Mouse (Mus musculus): Measurements from ENCODE around the gene Igfbp6.

Igfbp6 gene

GRCm38 (mm10) chr15:102144274-102144711 is at the start of gene Igfbp6:
Igfbp6 (plus strand) TSS chr15:102144362.
- no peak for DNase-seq (ENCODE audit: low read depth, low spot score)

DNA sequence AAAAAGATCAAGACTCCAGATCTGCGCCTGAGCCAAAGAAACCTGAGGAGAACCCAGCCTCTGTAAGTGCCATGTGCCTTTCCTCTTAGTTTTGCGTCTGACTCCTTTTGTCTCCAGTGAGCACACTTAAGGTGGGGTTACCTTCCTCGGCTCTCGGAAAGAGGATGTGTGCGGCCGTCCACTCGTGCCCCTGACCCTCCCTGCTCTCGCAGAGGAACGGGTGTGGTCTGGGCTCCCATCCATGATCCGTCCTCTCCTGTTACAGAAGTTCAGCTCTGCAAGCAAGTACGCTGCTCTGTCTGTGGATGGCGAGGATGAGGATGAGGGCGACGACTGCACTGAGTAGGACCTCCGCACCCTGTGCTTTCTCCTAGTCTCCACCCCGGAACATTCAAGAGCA is 49.2 kb upstream of the Igfbp6 start:
- no peak for DNase-seq (ENCODE audit: low read depth, low spot score)

DNA sequence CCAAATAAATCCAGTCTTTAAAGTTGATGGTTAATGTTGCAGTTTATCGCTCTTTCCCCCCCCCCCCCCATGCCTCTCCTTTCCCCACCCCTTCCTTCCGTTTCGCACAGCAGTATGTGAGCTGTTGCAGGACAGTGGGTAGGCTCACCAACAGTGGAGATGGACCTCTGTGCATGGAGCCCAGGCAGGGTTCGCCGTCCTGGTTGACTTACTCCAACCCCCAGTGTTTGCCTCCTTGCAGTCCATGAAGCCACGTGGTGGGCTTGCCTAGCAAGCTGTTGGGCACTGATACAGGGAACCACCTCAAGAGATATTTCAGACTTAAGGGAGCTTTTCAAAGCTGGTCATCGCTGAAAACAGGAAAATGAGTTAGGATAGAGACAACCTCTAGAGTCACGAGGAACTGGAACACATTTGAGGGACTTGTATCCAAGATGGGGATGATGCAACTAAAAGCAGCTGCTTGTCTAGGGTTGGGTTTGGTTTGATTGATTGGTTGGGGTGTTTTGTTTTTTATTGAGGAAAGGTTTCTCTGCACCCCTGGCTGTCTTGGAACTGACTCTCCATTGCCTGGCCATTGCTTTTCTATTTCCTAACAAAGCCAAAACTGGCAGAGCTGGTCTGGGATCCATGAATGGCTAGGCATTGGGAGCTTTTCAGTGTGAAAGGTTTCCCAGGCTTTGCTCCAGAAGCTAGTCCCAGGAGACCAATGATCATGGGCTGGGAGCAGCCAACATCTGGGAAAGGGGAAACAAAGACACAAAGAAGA is 46.8 kb upstream of the Igfbp6 start:
- no peak for DNase-seq (ENCODE audit: low read depth, low spot score)

DNA sequence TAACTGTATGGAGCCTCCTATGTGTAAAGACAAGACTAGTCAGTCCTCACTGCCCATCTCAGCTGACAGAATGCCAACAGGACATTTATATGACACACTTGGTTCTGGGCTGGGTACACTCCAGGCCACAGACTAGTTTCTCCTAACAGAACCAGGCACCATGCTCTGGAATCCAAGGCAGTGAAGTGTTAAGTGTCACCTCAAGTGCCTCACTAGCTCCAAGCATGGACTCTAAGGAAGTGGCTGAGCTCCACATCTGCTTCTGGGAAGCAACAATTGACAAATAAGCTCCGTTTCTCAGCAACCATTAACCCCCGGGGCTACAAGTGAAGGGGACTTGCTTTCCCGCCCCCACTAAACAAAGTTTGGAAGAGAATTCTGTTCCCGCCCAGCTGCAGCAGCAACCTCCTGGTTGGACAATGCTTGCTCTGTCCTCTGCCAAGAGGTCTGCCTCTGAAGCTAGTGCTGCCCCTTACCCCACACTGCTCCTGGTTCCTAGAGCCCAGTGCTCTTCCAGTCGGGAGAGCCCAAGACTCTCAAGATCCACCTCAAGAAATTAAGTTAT is 46.1 kb upstream of the Igfbp6 start:
- no peak for DNase-seq (ENCODE audit: low read depth, low spot score)

DNA sequence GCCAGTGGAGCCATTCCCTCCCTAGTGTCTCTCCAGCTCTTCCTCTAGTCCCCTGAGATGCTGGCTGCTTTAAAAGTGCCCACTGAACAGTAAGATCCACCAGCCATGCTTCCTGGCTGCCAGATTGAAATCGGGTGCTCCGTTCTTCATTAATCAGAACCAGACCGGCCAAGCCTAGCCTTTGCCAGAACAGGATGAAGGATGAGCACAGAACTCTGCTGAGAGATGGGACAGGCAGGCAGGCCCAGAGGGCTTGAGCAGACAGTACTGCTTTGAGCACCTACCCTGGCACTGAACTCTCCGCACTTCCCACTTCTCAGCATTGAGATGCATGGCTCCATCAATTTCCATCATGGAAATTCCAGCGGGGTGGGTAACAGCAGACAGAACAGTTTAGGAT is 44.9 kb upstream of the Igfbp6 start:
- DNase-seq (ENCODE audit: low read depth, low spot score), result no peak

GRCm38 (mm10) chr15:102099771-102100160 is 44.4 kb upstream of the Igfbp6 start:
- no peak for DNase-seq (ENCODE audit: low read depth, low spot score)

- DNase-seq (ENCODE audit: low read depth, low spot score), result peak; percentile 84
These were observed 43.8 kb upstream of the Igfbp6 start, which contains the start of gene Tns2 for GRCm38 (mm10) chr15:102100161-102100981. Tns2 (plus strand) TSS chr15:102100413.

- no peak for DNase-seq (ENCODE audit: low read depth, low spot score)
These were observed 43.0 kb upstream of the Igfbp6 start for GRCm38 (mm10) chr15:102100996-102101671.

DNA sequence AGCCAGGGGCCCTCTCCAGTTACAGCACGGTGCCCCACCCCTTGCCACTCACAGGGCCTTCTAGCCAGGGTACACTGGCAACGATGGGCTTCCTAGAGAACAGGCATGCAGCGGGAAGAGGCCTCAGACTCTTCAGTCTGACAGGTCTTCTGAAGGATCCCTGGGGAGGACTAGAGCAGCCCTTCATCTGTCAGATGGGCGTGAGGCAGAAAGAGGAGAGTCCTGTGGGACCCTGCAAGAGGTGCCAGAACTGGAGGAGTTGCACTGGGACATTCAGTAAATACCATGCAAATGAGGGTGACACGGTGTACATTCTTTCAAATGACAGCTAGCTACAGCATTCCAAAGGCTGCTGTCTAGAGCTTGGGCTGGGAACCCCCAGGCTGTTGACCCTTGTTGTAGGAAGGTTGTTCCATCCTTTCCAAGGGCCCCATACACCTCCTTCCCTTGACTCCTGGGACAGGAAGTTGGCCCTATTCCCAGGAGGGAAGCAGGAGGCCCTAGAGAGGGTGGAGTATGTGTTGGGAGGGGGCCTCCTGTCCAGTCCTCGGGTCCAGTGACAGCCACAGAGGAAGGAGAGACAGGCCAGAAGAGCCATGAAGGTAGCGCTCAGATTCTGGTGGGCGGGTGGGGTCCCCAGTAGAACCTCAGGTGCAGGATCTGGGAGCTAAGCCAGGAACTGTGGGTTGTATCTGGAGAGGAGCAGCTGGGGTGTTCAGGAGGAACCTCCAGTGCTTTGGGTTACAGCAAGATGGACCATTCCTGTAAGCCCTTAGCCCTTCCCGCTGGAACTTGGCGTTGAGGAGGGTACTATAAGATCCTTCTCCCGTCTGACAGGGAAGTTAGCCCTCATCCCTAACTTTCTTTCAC is 42.3 kb upstream of the Igfbp6 start:
- no peak for DNase-seq (ENCODE audit: low read depth, low spot score)

- DNase-seq (ENCODE audit: low read depth, low spot score), result no peak
These were observed 41.5 kb upstream of the Igfbp6 start for GRCm38 (mm10) chr15:102102548-102103121.

DNA sequence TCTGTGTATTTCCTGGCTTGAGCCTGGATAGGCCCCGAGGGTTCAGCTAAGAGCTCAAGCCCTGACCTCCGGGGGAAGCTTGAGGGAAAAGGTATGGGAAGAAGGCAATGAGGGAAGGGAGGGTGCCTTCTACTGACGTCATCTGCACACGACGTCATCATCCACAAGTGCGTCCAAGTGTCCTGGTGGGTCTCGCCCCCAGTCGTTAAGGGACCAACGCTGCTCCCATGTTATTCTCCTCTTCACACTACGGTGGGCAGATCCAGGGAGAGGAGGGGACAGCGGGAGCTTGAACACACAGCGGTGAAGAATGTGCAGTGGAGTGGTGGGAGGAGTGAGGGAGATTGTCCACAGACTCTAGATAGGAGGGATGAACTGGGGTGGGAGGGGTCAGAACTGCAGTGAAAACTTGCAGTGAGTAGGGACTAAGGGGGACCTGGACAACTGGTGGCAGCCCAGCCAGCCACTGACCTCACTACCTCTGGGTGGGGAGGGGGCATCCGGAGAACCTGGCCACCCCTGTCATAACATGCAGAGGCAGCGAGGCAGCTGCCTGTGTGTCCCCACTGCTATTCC is 40.7 kb upstream of the Igfbp6 start:
- no peak for DNase-seq (ENCODE audit: low read depth, low spot score)

DNA sequence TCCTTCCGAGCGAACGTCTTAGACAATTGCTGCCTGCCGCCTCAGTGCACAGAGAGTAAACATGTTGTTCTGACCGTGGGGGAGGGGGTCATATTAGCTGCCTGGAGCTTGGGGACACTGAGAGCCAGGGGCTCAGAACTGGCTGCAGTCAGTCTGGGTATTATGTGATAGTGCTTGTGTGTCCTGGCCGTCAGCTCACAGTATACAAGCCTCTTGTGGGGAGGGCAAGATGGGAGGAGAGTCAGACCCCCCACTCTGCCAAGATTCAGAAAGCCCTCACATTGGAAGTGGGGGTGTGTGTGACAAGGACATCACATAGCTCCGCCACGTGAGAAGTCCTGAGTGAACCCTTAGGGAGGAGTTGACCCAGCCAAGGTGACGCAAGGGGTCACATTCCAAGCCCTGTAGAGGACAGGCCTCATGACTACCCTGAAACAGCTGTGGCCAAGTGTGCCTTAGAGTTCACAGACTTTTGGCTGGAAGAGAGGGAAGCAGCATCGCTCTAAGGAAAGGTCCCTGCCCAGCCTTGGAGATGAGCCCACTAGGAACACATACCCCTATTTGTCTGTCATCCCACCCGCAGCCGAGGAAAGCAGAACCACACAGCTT is 40.1 kb upstream of the Igfbp6 start:
- no peak for DNase-seq (ENCODE audit: low read depth, low spot score)

DNA sequence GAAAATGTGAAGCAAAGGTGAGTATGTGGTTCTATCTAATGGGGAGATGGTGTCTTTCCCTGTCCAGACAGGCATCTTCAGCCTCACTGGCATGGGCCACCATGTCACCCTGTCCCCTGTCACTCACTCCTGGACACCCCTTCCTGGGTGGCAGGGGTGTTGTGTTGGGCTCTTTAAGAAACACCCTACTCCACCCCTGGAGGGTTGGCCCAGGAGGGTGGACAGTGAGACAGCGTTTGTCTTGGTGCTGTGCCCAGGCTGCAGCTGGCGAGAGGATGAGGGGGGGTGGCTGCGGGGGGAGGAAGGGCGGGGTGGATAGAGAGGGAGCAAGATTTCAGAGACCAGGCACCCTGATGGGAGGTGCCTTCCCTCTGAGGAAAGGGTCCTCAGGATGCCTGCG is 38.8 kb upstream of the Igfbp6 start:
- DNase-seq (ENCODE audit: low read depth, low spot score), result no peak

GRCm38 (mm10) chr15:102105764-102106730 is 38.1 kb upstream of the Igfbp6 start:
- peak; percentile 62 for DNase-seq (ENCODE audit: low read depth, low spot score)

GRCm38 (mm10) chr15:102106754-102107456 is 37.3 kb upstream of the Igfbp6 start:
- DNase-seq (ENCODE audit: low read depth, low spot score), result peak; percentile 79

DNA sequence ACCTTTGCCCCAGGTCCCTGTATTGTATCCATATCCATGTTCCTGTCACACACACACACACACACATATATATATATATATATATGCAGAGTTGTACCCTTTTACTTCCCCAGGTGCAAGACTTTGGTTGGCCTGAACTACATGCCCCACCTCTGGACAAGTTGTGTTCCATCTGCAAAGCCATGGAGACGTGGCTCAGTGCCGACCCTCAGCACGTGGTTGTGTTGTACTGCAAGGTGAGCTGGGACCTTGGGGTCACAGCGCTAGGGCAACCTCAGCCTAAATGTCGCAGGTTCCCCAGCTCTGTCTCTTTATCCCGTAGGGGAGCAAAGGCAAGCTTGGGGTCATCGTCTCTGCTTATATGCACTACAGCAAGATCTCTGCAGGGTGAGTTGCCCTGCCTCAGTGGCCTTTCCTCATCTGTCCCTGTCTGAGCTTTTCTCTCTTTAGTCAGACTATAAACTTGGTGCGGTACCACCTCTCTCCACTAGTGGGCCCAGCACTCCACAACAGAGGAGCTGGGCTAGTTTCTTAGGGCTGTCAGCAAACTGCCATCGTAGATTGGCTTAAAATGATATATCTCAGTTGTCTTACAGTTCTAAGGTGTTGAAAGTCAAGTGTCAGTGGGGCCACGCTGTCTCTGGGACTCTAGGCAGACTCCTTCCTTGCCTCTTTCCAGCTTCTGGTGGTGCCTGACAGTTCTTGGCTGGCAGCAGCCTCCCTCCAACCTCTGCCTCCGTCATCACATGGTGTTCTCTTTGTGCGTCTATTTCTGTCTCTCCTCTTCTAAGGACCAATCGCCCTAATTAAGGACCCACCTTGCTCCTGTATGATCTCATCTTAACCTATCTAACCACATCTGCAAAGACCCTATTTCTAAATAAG is 36.2 kb upstream of the Igfbp6 start:
- DNase-seq (ENCODE audit: low read depth, low spot score), result peak; percentile 83

Measured in A20 (cell line).